Mouse (Mus musculus): ENCODE data around the gene Rpl23.
A peak's percentile ranks its signal among the peaks of the same experiment; 100 is the strongest.
"Not testable (repeated sequence)": the region's sequence is repeated elsewhere in the genome, so short reads cannot be mapped to it uniquely, and the experiment has no call there.

Rpl23 gene

GRCm38 (mm10) chr11:97799146-97799993, 17.1 kb upstream of the Rpl23 start:
- peak; percentile 92 for DNase-seq

- DNase-seq: peak; percentile 94
Observed at GRCm38 (mm10) chr11:97798782-97799145, 16.5 kb upstream of the Rpl23 start, which contains the start of gene Lasp1. Gene Lasp1 (plus strand): TSS chr11:97799000.

GRCm38 (mm10) chr11:97798083-97798435, 15.8 kb upstream of the Rpl23 start:
- DNase-seq: no peak

- DNase-seq: no peak
Observed at GRCm38 (mm10) chr11:97797369-97798082, 15.3 kb upstream of the Rpl23 start.

GRCm38 (mm10) chr11:97796910-97797309, 14.7 kb upstream of the Rpl23 start:
- peak; percentile 89 for DNase-seq

- peak; percentile 69 for DNase-seq
Observed at GRCm38 (mm10) chr11:97793165-97793564, 10.9 kb upstream of the Rpl23 start.

GRCm38 (mm10) chr11:97790778-97791438, 8.7 kb upstream of the Rpl23 start:
- not testable (repeated sequence) for DNase-seq

GRCm38 (mm10) chr11:97789727-97790126, 7.5 kb upstream of the Rpl23 start:
- DNase-seq: no peak

- no peak for DNase-seq
Observed at GRCm38 (mm10) chr11:97787961-97788360, 5.7 kb upstream of the Rpl23 start.

GRCm38 (mm10) chr11:97782564-97782895, 293 bp upstream of the Rpl23 start:
- no peak for DNase-seq

GRCm38 (mm10) chr11:97781478-97781831, 782 bp downstream of the Rpl23 start:
- DNase-seq: no peak

GRCm38 (mm10) chr11:97779968-97780701, 2.1 kb downstream of the Rpl23 start:
- no peak for DNase-seq

GRCm38 (mm10) chr11:97778918-97779317, 3.3 kb downstream of the Rpl23 start:
- no peak for DNase-seq

GRCm38 (mm10) chr11:97777129-97777529, 5.1 kb downstream of the Rpl23 start:
- DNase-seq: no peak

GRCm38 (mm10) chr11:97776497-97777128, 5.6 kb downstream of the Rpl23 start:
- no peak for DNase-seq

GRCm38 (mm10) chr11:97775808-97776496, 6.3 kb downstream of the Rpl23 start, which contains the start of gene 1700001P01Rik:
Gene 1700001P01Rik (minus strand): TSS chr11:97775918.
- DNase-seq: no peak

- no peak for DNase-seq
Observed at GRCm38 (mm10) chr11:97775186-97775585, 7.1 kb downstream of the Rpl23 start.

- no peak for DNase-seq
Observed at GRCm38 (mm10) chr11:97771410-97771809, 10.8 kb downstream of the Rpl23 start.

- DNase-seq: no peak
Observed at GRCm38 (mm10) chr11:97769704-97770103, 12.5 kb downstream of the Rpl23 start.

GRCm38 (mm10) chr11:97766154-97766881, 15.9 kb downstream of the Rpl23 start, which contains the start of gene Cwc25:
Gene Cwc25 (minus strand): TSS chr11:97766556.
- peak; percentile 92 for DNase-seq

- no peak for DNase-seq
Observed at GRCm38 (mm10) chr11:97761638-97762037, 20.6 kb downstream of the Rpl23 start.

Data from cerebellum, adult 8-10 months (tissue).